Mouse (Mus musculus): ENCODE measurements around the gene Ngp.
A peak's percentile ranks its signal among the peaks of the same experiment; 100 is the strongest.

Ngp gene

DNA sequence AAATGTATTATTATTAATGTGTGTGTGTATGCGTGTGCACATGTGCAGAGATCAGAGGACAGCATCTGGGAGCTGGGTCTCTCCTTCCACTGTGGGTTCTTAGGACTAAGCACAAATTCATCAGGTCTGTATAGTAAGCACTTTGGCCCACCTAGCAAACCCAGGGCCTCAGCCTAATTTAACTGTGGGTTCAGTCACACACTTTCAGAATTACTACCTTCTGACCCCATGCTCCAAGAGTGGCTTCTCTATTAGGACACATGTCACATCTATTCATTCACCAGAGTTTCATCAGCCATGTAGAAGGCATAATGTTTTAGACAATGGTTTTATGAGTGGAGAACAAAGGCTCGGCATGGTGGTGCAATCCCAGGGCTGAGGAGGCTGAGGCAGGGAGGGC lies 13.5 kb downstream of the Ngp start:
- DNase-seq (ENCODE audit: inconsistent ontology term) = no peak

DNA sequence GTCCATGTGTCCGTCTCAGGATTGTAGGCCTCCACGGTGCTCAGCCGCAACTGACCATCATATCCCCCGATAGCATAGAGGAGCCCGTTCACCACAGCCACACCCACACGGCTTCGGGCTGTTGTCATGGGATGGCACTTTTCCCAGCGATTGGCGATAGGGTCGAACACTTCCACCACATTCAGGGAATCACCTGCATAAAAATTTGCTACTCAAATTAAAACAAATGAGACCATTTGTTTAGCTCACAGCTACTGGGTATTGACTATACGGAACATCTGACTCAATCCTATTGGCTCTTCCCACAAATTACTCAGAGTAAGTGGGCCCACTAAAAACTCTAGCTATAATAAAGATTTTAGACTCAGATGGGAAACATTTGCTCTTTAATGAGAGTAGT lies 16.5 kb downstream of the Ngp start:
- DNase-seq (ENCODE audit: inconsistent ontology term) = no peak

DNA sequence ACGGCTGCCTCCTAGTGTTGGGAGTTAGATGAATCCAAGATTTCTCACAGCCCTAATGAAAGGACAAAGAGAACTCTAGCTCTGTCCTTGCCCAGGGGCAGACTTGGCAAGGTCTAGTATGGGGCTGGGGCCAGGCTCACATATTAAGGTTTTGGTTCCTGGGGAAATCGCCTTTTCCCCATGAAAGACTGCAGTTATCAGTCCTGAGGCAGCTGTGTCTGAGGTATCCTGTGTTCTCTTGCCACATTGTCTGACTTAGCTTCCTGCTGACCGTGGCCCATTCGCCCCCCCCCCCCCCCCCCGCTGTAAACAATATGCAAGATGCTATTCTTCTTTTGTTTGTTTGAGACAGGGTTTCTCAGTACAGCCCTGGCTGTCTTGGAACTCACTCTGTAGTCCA lies 20.5 kb downstream of the Ngp start:
- peak; percentile 4 for DNase-seq (ENCODE audit: inconsistent ontology term)

DNA sequence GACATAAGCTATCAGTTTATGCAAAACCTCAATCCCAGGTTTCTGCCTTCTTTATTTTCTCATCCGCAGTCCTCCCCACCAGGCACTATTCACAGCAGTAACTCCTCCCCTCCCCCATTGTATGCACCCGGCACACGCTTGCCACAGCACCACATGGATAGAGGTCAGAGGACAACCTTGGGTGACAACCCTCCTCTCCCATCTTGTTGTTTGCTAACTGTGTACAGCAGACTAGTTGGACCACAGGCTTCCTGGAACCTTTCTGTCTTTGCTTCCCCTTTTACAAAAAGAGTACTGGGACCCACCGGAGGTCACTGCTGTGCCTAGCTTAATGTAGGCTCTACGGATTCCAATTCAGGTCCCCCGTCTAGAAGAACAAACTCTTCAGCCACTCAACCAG lies 21.0 kb downstream of the Ngp start:
- DNase-seq (ENCODE audit: inconsistent ontology term) = no peak

DNA sequence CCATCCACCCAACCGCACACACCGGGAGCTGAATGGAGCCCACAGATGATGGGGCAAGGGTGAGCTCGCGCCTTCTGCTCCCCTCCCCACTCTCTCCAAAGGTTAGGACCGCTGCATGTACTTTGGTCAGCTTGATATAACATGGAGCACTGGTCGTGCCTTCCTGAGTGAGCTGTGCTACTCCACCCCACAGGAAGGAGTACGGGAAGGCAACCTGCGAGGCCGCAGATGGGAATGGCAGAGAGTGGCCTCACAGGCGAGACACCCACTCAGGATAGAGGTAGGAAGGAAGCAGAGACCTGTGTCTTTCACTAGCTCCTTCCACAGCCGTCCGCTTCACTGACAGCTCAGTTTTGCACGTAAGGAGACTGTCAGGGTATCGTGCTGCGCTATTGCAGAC lies 28.8 kb downstream of the Ngp start:
- DNase-seq (ENCODE audit: inconsistent ontology term) = no peak

DNA sequence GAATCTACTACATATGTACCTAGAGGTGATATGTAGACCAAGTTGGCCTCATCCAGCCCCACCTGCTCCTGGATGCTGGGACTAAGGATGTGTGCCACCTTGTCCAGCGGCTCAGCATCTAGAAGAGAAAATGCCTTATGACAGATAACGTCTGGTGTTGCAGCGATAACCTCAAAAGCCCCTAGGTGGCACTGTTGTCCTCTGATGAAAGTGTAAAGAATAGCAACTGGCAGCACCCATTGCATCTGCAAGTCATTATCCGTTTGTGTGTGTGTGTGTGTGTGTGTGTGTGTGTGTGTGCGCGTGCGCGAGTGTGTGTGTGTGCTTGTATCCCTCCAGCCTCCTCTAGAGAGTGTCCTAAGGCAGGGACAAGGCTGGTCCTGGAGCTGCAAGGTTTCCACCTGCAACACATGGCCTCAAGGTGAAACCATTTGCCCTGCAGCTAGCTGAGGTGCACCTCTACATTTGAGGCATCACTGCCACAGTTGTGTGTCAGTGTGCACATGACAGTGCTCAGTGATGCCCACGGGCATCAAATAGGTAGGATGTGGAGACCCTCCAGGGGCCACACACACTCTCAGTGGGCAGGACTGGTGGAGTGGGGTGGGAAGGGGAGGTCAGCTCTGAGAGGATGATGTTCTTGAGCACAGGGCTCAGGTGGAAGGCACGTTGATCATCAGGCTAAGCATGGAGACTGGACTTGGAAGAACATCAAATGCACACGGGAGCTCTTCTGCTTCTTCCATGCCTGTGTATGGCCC lies 29.5 kb downstream of the Ngp start:
- DNase-seq (ENCODE audit: inconsistent ontology term) = peak; percentile 76

DNA sequence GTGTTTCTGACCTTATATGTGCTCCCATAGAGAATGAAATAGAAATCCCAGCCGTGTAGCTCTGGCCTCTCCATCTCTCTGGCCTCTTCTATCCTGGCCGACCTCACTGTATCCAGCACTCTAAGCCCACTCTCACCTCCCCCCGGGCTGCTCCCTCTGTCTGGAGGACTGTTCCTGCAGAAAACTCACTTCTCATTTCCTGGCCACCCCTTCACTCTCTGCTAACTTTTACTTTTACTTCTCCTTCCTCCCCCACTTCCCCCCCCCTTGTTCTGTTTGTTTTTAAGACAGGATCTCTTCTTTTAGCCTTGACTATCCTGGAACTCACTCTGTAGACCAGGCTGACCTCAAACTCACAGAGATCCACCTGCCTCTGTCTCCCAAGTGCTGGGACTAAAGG lies 33.0 kb downstream of the Ngp start:
- DNase-seq (ENCODE audit: inconsistent ontology term) = no peak

DNA sequence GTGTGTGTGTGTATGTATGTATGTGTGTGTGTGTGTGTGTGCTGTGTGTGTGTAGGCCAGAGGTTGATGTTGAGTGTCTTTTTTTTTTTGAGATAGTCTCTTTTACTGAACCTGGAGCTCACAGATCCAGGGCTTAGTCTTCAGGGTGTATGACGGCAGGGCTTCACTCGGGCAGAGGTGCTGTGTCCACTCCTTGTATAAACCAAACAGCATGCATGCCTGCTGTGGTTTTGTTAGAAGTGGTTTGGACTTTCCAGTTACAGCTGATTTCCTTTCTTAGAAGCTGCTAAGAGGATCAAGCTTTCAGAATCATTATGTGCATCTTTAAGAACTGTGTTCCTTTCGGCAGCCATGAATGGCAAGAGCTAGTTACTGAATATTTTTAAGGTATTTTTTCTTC lies 38.4 kb downstream of the Ngp start:
- no peak for DNase-seq (ENCODE audit: inconsistent ontology term)

DNA sequence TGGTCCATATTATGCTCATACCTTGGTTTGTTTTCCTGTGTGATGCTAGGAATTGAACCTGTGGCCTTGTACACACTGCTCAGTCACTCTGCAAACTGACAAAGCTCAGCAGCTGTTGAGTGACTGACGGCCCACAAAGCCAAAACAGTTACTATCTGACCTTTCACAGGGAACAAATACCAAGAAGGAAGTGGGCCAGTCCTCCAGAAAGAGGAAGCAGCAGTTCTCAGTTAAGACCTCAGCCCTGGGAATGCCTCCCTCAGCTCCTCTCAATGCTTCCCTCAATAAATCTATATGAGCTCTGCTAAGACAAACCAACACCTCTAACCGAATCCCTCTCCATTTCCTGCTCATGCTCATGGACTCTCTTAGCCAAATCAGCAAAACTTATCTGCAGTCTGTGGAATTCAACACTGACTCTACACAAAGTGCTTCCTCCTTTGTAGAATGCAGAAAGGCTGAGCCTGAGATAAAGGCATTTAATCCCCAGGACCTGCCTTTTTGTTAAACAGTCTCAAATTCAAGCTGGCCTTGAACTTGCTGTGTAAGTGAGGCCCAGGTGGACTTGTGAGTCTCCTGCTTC lies 39.7 kb downstream of the Ngp start:
- DNase-seq (ENCODE audit: inconsistent ontology term) = no peak

DNA sequence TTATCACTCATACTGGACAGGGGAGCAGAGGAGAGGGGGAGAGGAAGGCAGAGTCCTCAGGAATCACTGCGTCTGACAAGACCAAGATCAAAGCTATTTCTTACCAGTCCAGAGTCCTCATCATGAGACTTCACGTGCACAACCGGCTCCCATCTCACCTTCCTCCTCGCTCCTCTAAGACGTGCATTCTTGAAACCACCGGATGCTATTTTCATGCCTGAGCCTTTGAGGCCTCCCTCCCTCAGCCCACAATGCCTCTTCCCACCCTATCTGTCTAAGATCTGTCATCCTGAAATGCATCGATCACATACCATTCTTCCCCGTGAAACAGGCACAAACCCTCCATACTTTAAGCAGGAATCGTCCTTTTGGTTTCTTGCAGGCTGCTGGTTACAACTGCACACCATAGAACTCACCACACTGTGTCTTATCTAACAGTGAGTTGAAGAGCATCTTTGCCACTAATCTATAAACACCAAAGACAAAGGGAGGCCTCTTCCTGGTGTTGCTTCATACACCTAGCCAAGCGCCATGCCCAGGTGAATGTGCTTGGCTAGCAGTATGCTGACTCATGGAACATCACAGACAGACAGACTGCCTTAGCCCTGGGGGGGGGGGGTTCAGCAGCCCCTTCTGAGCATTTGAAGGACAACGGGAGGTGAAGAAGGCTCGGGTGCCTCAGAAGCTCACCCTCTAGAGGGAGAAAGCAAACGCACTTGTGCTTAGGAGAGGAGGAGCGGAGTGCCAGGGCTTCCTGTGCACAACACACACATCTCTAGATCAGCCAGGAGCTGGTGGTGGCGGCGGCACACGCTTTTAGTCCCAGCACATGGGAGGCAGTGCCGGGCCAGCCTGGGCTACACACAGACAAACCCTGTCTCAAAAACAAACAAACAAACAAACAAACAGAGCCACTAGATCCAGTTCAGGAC lies 41.6 kb downstream of the Ngp start:
- DNase-seq (ENCODE audit: inconsistent ontology term) = no peak

DNA sequence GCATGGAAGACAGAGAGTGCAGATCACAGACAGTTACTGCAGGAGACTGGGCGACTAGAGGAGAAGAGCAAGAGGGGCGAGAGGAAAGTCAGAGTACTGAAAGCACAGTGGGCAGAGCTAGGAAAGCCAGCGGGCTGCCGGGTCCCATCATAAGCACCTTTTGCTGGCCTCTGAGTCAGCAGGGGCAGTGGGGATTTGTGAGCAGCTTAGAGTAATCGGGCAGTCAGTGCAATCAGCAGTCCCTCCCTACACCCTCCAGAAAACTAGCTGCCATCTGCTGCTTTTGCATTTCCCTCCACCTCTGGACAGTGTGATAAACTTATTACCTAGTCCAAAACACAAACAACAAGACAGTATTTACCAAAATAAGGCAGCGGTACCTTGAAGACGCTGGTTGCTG lies 42.8 kb downstream of the Ngp start:
- DNase-seq (ENCODE audit: inconsistent ontology term) = no peak

DNA sequence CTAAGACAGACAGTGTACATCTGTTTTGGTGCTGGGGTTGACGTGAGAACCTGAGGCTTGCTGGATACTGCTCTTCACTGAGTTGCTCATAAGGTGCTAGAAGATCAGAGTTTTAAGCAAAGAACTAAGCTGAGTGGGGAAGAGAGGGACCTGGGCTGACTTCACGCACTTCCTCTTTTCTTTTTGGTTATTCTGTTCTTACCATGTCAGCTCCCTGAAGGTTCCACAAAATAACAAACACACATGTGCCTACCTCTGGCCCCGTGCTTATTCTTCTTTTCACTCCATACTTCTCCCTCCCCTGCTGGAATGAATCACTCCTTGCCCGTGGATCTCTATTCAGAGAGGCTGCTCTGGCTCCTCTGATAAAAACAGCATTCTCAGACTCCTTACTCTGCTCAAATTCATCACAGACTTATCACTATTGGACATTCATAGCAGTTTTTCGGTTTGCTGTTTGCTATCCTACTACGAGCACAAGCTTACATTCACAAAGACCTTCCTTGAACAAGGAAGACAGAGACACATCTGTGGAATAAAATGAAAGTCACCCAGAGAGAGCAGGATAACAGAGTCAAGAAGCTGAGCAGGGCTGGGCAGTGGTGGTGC lies 44.5 kb downstream of the Ngp start:
- no peak for DNase-seq (ENCODE audit: inconsistent ontology term)

DNA sequence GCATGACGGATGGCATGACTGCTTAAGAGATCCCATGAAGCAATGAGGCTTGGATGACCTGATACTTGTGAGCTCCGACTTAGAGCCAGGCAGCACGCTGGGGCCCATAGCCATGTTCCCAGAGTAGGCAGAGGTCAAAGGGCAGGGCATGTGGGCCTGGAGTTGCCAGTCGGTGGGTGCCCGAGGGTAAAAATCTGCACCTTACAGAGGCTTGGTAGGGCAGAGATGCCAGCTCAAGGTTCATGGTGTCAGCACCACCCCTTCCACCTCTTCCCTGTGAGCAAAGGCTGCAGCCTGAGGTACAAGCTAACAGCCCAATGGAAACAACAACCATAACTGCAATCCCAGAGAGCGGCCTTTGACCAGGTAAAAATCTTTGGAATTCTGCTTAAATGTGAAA lies 45.8 kb downstream of the Ngp start:
- no peak for DNase-seq (ENCODE audit: inconsistent ontology term)

DNA sequence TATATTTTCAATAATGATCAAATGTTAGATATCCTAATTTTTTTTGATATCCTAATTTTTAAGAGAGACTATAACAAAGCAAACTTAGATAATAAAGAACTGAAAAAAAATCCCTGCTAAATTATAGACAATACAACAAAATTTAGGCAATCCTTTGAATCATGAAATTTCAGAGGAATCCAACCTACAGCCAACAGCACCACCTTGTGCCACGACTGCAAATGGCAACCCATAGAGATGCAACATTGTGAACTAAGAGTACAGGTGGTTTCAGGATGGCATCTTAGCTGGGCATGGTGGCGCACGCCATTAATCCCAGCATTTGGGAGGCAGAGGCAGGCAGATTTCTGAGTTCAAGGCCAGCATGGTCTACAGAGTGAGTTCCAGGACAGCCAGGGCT lies 46.6 kb downstream of the Ngp start:
- no peak for DNase-seq (ENCODE audit: inconsistent ontology term)
